Mouse (Mus musculus) layer of hippocampus, adult 11-12 months (tissue): ENCODE measurements around the gene Krtap29-1.

Experiments
- DNase-seq: peaks from one replicate; pipeline ENCODE4 v3.0.0; 2022; ENCODE audit warnings: low spot score

Krtap29-1 gene

DNA sequence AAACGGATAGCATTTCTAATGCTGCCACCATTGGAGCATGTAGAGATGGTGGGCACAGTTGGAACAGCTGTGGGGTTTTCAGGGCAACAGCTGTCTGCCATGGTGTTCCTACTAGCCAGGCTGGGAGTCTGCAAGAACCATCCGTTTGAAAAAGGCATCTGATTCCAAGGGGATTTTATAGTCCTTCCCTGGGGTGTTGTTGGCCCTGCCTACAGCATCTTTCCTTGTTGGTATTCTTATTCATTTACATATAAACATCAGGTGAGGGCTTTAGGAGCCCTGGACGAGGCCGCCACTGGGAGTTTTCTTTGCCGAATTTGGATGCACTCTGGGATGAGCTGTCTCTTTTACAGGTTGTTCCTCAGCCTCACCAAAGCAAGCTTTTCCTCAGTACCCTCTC, at the start of gene Krtap29-1:
TSS of gene Krtap29-1 (minus strand) at position 101 of the 400 bp plus-strand sequence.
- DNase-seq = no peak

DNA sequence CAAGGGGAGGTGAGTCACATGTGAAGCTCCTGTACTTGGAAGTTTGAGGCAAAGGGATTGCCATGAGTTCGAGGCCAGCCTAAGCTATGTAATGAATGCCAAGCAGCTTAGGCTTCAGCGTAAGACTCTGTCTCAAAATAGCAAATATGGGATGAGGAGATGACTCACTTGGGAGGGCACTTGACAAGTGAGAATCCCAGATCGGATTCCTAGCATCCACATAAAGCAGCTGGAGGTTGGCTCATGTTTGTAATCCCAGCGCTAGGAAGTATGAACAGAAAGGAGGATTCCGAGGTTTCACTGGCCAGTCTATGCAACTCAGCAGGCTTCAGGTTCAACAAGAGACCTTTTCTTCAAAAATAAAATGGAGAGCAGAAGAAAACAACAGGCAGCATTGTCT, 42.6 kb upstream of the Krtap29-1 start:
- DNase-seq = no peak

DNA sequence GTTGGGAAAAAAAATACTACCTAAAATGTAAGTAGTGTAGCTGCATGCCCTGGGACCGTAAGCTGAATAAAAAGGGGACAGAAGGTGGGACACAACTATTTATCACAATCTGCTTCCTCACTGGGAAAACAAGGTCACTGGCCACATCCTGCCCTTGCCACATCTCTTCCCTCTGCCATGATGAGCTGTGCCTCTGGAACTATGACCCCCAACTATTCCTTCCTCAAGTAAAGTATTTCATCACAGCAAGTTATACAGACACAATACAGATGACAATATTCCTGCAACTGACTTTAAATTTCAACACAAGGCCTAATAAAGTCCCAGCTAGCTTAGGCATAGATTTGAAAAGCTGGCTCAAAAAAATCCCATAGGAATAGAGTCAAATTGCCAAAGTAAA, 40.6 kb upstream of the Krtap29-1 start:
- DNase-seq = no peak

DNA sequence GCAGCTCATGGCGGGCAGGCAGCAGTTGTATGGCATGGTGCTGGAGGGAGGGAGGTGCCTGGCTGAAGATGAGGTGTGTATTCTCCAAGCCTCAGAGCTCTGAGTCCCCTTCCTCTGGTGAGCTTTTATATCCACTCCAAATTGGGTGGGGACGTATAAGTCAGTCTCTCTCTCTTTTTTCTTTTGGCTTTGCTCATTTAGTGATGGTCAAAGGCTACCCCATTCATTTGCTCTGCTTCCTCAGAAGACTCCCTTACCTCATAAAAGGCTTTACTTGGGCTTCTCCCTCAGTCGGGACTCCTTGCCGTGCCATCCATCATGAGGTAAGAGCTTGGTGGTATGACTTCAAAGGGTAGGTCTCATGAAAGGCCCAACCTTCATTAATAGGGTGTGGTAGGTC, 37.3 kb upstream of the Krtap29-1 start, which contains the start of gene Krt33a:
TSS of gene Krt33a (minus strand) at position 101 of the 400 bp plus-strand sequence.
- no peak for DNase-seq

DNA sequence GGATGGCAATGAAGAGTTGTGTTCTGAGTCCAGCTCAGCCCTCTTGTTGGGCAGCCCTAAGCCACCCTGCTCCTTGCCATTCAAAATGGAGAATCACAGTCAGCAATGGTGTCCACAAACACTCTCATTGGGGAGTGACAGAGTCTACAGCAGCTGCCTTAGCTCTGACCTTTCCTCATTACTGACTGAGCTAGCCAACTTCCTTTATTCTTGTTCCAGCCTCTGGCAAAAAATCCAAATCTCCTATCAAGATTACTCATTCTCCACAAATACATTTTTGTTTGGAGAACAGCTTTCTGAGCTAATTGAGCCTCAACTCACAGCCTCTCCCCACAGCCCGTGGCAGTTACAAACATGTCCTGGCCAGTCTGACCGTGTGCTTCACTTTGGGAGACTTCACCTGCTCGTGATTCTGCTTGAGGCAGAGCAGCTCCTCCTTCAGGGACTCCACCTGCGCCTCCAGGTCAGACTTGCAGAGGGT, 34.9 kb upstream of the Krtap29-1 start:
- DNase-seq = no peak

DNA sequence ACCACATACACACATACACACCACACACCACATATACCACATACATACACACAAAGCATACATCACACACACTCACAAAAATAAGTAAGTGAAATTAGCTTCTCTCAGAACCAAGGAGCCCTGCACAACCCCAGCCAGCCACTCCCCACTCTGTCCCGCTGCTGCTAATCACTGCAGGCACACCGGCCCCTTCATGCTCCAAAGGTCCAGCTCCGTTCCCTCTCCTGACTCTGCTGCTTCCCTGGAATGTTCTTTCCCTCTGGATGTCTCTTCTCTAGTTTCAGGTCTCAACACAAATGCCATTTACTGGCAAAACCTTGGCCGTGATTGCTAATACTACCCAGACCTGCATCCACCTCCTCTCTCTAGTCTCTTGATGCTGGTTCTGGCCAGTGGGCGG, 31.8 kb upstream of the Krtap29-1 start:
- DNase-seq = no peak

DNA sequence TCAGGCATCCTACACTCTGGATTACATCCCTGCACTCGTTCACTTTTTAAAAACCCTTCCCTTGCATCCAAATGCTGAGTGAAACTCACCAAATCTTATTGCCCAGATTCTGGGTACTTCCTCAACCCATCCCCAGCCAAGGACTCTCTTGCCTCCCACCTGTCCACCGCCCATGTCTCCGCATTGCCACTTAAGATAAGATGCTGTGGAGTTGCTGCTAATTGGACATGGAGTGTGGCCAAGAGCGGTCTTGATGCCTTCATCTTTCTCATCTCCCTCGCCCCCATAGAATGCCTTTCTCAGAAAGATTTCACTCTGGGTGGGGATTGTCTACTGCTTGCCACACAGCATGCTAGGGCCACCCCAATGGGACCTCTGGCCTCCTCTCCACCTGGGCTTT, 29.5 kb upstream of the Krtap29-1 start:
- DNase-seq = no peak

DNA sequence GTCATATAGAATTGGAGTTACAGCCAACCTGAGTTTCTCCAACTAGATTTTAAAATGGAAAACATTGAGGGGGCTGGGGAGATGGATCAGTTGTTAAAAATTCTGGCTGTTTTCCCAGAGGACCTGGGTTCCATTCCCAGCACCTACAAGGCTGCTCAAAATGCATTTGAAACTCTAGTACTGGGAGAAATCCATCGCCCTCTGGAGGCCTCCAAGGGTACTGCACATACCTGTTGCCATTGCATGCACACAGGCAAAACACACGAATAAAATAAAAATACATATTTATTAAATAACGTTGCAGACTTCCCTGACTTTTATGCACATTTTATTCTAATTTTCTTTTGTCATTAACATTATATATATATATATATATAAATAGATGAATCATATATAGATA, 27.8 kb upstream of the Krtap29-1 start:
- DNase-seq = no peak

DNA sequence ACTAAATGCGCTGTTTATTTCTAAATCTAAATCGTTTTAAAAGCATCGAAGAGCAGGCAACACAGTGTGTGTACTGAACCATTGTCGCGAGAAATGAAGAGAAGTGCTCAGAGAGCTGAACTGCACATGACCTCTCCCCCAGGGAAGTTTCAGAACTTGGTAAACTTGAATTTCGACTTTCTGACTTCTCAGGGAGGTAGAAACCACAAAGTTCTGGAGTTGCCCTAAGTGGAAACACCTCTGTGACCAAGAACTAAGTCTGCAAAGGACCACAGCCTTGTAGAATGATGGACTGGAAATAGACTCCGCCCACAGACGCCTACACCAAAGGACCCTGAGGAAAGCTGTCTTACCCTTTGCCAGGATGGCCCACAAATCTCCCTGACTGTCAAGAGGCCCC, 27.1 kb upstream of the Krtap29-1 start:
- DNase-seq = no peak

DNA sequence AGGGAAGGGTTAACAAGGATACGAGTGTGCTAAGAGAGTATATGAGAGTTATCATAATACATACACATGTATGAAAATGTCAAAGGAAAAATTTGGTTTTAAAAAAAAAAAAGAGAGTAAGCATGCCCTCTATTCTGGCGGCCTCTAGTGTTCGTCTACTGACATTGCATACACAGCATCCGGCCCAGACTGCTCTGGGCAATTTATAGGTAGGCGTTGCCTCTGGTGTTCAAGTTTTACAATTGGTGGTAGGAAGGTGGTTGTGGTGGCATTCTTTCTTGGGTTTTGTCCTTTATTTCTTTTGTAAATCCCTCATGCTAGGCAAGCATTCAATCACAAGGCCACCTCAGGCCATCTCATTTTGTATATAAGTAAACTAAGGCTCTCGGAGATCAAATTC, 26.0 kb upstream of the Krtap29-1 start:
- DNase-seq = peak; percentile 69

DNA sequence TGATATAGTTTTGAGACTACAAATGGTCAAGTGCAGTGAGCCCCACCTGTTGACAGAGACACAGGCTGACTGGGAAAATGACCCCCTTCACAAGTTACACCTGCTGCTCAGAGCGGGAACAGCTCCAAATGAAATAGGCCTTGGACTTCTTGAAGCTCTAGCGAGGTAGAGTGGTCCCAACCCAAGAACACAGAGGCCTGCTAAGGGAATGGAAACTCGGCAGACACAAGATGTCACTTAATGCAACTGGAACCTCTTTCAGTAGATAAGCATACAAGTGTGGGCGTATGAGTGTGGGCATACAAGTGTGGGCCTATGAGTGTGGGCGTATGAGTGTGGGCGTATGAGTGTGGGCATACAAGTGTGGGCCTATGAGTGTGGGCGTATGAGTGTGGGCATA, 20.2 kb upstream of the Krtap29-1 start:
- DNase-seq = no peak

DNA sequence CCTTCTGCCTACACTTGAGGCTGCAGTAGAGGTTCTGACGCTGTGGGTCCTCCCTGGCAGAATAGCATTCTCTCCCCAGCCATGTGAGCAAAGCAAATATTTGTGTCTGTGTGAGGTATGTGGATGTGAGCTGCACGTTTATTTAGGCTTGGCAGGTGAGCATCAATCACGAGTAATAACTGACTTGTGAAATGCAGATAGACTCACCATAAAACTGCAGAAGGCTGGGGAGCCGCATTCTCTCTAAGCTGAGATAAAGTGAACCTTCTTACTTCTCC, 15.5 kb upstream of the Krtap29-1 start:
- no peak for DNase-seq

DNA sequence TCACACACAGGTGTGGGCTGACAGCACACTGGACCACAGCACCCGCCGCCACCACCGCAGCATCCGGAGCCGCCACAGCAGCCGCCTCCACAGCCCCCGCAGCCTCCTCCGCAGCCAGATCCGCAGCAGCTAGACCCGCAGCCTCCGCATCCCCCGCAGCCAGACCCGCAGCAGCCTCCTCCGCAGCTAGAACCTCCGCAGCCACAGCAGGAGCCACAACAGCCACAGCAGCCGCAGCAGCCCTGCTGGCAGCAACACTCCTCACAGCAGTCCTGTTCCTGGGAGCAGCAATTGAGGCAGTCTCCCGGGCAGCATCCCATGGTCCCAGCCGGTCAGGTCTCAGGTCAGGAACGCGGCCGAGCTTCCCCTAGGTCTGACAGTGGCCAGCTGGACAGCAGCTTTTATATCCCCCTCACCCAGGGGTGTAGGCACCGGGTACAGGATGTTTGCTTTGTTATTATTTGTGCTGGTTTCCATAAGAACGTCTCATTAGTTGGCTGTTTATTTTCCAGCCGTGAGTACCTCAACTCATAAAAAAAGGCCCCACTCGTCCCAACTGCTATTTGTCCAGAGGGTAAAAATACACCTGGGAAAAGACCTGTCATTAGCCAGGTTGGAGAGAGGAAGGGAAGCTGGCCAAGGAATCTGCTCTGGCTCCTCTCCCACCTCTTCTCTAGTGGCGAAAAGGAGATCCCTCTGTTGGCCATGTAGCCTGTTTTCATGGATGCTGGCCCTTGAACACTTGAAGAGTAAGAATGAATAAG, 14.9 kb upstream of the Krtap29-1 start, which contains the start of gene Krtap17-1:
TSS of gene Krtap17-1 (minus strand) at position 375 of the 764 bp plus-strand sequence.
- DNase-seq = no peak

DNA sequence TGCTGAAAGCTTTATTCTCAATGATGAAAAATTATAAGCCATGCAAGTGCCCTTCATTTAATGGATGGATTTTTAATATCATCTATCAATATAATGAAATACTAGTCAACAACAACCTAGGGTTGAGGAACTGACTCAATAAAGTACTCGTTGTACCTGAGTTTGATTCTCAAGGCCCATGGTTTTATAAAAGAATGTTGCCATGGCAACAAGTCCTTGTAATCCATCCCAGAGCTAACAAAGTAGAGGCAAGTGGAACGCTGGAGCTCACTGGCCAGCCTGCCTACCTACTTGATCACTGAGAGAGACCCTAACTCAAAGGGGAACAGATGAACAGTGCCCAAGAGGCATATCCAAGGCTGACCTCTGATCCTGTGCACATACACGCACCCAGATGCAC, 11.7 kb upstream of the Krtap29-1 start:
- no peak for DNase-seq

DNA sequence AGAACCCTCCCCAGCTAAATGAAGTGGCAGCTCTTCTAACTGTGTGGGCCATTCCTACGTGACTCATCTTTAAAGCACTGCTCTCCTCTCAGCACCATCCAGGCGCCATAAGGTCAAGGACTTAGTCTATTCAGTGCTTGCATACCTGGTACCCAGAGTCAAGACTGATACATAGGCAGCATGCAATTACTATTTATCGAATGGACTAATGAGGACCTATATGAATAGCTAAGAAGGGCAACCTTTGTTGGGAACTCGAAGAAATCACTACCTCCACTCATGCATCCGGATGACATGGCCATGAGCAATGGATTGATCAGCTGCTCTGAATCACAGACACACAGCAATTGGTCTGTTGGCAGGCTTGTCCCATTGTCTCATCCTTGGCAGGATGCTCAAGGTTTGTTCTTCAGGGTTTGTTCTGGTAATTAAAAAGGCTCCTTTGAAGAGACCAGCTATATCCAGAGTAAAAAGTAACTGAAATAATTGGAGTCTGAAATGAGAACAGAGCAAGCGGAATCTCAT, 11.1 kb upstream of the Krtap29-1 start:
- DNase-seq = no peak

DNA sequence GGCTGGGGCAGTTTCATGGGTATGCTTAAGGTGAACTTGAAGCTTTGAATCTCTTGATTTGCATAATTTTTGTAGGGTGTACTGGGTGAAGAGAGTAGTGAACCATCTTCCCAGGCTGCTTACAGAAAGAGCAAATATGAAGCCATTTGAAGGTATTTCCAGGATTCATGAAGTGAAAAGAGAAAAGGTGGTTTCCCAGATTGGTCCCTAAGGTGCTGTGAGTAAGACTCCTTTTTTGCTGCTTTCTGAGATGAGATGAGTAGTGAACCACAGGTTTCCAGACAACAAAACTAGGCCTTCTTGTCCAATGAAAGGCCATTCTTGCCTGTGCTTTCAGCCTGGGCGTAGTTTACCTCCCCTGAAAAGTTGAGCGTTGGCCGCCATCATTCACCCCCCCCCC, 9.7 kb upstream of the Krtap29-1 start:
- DNase-seq = no peak

DNA sequence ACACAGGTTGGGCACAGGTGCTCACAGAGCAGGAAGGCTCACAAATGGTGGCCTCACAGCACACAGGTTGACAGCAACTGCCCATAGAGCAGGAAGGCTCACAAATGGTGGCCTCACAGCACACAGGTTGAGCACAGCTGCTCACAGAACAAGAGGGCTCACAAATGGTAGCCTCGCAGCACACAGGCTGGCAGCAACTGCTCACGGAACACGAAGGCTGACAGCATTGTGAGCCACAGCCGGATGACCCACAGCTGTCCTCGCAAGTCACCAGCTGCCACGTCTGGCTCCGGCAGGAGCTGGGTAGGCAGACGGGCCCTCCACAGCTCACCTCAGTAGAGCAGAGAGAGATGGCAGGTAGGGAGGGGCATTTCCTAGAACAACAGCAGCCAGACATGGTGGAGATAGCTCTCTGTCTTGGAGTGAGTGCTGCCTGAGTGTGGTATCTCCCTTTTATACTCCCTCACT, 7.4 kb upstream of the Krtap29-1 start, which contains the start of gene Krtap16-1:
TSS of gene Krtap16-1 (minus strand) at position 418 of the 468 bp plus-strand sequence.
- no peak for DNase-seq

DNA sequence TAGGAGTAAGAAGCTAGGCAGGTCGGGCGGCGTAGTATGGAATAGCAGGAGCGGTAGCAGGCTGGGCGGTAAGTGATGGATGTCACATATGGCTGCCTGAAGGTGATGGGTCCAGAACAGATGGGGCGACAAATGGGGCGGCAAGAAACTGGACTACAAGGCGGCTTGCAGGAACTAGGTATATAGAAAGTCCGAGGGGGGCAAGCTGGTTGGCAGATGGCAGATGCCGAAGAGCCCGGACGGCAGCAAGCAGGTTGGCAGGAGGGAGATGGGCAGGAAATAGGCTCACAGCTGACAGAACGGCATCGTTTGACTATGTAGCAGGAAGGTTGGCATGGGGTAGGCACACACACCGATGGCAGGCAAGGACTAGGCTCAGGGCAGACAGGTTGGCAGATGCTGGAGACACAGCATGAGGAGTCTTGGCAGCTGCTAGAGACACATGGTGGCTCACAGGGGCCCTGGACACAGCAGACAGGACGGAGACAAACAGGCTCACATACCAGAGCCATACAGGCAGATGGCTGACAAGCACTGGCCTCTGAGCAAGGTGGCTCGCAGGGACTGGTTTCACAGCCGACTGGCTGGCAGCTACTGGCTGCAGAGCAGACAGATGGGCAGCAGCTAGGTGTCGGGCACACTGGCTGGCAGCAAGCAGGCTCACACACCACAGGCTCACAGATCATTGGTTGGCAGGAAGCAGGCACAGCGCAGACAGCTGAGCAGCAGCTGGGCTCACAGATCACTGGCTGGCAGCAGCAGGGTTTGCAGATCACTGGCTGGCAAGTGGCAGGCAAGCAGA, 6.6 kb upstream of the Krtap29-1 start:
- DNase-seq = peak; percentile 46

DNA sequence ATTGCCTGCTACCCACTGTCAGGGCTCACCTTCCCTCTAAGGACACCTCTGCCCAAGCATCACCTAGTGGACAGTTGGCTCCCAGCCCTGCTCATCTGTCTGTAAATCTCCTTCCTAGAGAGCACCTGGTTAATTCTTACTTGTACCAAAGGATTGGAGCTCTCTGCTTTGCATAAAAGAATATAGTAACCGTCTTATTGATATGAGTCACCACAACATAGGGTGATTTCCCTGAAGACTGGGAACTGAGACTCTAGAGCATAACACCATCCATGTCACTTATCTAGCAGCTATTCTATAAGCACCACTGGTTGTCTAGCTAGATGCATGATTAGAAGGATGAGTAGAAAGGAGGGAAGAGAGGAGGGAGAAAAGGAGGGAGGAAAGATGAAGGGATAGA, 4.6 kb upstream of the Krtap29-1 start:
- no peak for DNase-seq

DNA sequence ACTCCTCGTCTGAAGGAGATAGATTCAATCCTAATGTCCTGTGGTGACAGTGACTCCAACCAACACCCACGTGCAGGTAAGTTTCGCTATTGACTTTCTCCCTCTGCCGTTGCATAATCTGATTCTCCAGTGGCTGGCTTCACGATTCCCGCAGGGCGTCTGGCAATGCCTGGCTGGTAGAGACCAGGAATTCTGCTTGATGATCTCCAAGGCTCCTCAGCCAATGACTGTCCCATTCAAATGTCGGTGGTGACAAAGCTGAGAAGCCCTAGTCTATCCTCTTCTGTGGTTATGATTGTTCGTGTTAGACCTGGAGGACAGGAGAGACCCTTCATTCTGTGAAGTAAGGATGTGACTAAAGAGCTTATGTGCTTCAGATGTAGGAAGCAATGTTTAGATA, 3.9 kb upstream of the Krtap29-1 start:
- DNase-seq = no peak

DNA sequence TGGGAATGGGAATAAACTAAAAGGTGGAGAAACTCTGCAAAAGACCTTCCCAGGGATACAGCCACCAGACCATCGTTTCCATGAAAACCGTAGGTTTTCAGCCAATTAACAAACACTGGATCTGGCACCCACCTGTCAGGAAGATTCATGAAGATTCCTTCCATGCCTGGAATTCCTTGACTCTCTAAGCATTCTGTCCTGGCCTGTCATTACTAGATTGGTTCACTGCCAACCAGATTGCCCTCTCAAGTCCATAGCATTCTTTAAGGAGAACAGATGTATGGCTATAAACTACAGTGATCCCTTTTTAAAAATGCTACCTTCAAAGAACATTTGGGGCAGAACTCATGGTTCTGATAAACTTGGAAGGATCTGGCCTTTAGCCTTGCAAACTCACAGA, 12.9 kb downstream of the Krtap29-1 start:
- no peak for DNase-seq

DNA sequence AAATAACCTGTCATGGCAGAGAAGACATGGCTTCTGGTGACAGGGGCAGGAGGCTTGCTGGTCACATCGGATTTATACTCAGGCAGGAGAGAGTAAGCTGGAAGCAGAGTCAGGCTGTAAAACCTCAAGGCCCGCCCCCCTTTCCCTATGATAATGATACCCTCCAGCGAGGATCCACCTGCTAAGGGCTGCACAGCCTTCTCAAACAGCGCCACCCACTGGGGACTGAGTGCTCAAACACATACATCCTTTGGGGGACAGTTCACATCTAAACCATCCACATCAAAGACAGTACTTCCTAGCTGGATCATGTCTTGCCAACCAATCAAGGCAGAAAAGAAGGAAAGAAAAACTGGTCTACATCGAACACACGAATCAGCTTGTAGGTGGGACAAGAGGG, 14.6 kb downstream of the Krtap29-1 start:
- DNase-seq = no peak

DNA sequence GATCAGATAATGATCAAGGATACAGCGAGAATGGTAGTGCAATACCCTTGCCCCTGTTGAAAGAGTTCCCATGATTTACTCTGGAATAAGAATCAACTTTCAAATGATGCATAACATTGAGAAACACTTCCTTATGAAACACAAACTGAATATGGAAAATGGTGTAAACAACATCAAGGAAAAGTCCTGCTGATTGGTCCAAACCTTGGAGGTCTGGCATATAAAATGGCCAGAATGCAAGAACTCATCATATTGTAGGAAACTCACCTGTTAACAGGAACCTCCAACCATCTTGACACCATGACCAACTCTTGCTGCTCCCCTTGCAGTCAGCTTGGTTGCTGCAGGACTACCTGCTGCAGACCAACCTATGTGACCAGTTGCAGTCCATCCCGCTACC, 30.7 kb downstream of the Krtap29-1 start, which contains the start of gene Krtap9-5:
TSS of gene Krtap9-5 (plus strand) at position 301 of the 400 bp plus-strand sequence.
- DNase-seq = no peak
